Mouse (Mus musculus) lung, adult 2 months (tissue): ENCODE results near the gene Dhx36.

Source experiments
- CTCF ChIP-seq: fragments of 200-500 bp; IDR thresholded peaks from 2 replicates; pipeline ENCODE4 v1.5.1; 2011; ENCODE audit warnings: mild to moderate bottlenecking, low read length, control low read depth; ENCODE audit not compliant: insufficient read depth
- POLR2A ChIP-seq: fragments of 200-500 bp; IDR thresholded peaks from 2 replicates; pipeline ENCODE4 v1.6.1; 2011; ENCODE audit warnings: low read depth, mild to moderate bottlenecking, control low read depth, low read length, borderline replicate concordance; ENCODE audit errors: extremely low read depth

DNA sequence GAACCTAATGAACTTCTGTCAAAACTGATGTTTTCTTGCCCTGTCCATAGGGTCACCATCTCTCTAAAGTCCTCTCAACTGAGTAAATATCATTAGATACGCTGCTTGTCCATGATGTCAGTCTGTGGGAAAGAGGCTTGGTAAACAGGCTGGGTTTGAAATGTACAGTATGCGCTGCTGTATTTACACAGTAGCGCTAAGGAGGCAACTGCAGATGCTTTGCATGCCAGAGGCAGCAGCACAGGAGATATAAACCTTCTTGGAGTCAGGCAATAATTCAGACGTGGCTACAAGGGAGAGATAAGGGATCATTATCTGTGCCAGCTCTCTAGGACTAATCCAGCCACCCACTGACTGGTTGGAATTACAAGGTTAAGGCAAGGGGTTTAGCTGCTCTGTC, 73.1 kb downstream of the Dhx36 start:
- TF ChIP-seq CTCF, result no peak
- TF ChIP-seq POLR2A, result no peak
